Mouse (Mus musculus) hindbrain, embryonic 10.5 days (tissue): Measurements from ENCODE around the gene Fbxo31. TPM values are rescaled to one million over a fixed set of nuclear protein-coding genes. Genes with fewer than 3 reads are reported as not detected.

ENCODE experiments used
- DNase-seq: peaks from one replicate; pipeline ENCODE4 v3.0.0-alpha.2; 2017; ENCODE audit warnings: low spot score
- H3K27ac ChIP-seq: fragments of 300-500 bp; sonication (generic); 2 replicates; pipeline ENCODE4 v1.5.1; 2016; ENCODE audit warnings: mild to moderate bottlenecking, moderate library complexity
- H3K27me3 ChIP-seq: fragments of 300-500 bp; sonication (generic); 2 replicates; pipeline ENCODE4 v1.6.1; 2016; ENCODE audit warnings: mild to moderate bottlenecking; ENCODE audit not compliant: poor library complexity, insufficient read depth, severe bottlenecking
- H3K36me3 ChIP-seq: fragments of 300-500 bp; sonication (generic); 2 replicates; pipeline ENCODE4 v1.6.1; 2016; ENCODE audit warnings: mild to moderate bottlenecking, moderate library complexity
- H3K4me1 ChIP-seq: fragments of 300-500 bp; sonication (generic); replicated peaks from 2 replicates; pipeline ENCODE4 v1.6.1; 2016; ENCODE audit warnings: mild to moderate bottlenecking
- H3K4me3 ChIP-seq: fragments of 300-500 bp; sonication (generic); 2 replicates; pipeline ENCODE4 v1.5.1; 2016; ENCODE audit warnings: mild to moderate bottlenecking, moderate library complexity
- H3K9me3 ChIP-seq: fragments of 300-500 bp; sonication (generic); 2 replicates; pipeline ENCODE4 v1.6.1; 2016; ENCODE audit warnings: mild to moderate bottlenecking, moderate library complexity
- WGBS: fragments of 180-500 bp; shearing (Covaris S2); methylation state at CpG from one replicate; pipeline ENCODE4 v1.1.7; 2016; 5-methylcytosine and 5-hydroxymethylcytosine counted together
- polyA plus RNA-seq: library from polyadenylated mRNA; unstranded; fragments of >200 nt; fragmentation: Nextera tagmentation; extraction: Ambion mirVana; gene quantifications from 2 replicates; pipeline ENCODE4 v1.2.1, GENCODE M21; 2016

Gene Fbxo31
- polyA plus RNA-seq, 1 experiment from 2014 or later: 18.8 TPM

DNA sequence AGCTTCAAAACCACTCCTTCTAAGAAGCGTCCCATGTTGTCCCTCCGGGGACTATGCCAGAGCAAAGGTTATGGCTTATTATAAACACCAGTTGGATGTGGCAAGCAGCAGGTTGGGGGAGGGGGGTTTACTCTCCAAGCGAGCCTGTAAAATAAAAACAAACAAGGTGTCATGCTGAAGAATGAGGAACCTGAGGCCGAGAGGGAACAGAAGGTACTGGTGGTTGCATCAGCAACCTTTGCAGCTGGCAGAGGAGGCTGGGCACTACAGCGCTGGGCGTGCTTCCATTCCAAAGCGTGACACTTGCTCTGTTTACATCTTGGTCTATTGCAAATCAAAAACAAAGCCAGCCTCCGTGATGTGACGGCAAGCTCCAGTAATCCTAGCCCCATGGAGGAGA is 1.9 kb upstream of the Fbxo31 start:
- 43% methylated on average over 9 of the region's 9 CpGs for WGBS
- Histone ChIP-seq H3K4me3 (no peak overlapping the region), H3K27ac (no peak overlapping the region), H3K27me3 (no peaks in the 10 kb centered on the region), H3K4me1 (peaks cover 55% of the 10 kb centered on the region), H3K36me3 (no peaks in the 10 kb centered on the region), H3K9me3 (no peaks in the 10 kb centered on the region)
- DNase-seq: no peak

DNA sequence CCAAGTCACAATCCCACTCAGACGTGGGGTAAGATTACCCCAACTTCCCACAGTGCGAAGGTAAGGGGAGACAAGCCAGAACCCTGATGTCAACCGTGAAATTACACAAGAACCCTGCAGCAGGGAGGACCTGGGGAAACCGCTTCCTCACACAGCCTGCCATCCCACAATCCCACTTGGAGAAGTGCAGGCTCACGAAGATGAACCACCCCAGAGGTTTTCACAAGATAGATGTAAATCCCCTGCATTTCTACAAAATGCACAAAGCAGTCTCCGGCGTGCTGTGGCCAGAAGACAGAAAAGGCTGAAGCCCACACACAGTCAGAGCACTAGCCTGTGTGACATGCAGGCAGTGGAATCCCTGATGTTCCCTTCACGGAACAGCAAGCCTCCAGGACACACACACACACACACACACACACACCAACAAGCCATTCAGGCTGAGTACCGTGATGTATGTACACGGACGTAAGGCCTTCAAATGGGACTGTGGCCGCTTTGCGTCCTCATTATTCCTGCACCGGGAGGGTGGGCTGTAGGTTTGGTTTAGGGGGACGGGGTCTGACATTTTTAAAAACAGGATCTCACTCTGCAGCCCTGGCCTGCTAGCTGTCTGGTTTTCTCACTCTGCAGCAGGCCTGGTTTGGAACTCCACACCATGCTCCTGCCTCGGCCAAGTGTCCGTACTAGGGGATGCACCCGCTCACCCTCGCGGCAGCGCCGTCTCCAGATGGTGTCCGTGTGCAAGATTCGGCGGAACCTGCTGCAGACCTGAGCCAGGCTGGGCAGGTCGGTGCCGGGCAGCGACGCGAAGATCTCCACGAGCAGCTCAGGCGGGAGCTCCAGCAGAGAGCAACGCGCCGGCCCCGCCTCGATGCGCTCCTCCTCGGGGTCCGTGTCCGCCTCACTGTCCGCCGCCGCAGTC is 593 bp downstream of the Fbxo31 start:
- Histone ChIP-seq H3K4me1 (peaks cover 56% of the 10 kb centered on the region), H3K27ac (peak overlapping the region; percentile 89)

DNA sequence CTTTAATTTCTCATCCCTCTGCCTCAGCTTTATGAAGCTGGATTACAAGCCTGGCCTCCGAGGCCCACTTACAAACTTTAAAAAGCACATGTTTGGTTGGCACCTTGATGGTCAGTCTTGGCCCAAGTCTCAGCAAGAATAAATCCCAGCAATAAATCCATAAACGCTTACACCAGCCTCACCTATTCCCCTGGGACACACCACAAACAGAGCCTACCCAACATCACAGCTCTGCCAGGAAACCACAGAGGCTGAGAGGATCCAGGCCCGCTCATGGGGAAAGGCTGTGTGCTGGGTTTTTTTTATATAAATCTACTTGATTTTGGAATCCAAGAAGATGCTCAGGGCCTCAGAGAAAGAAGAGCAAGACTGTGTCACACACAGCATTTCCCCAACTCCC is 2.9 kb downstream of the Fbxo31 start:
- Histone ChIP-seq H3K36me3 (no peaks in the 10 kb centered on the region), H3K9me3 (no peaks in the 10 kb centered on the region), H3K4me1 (peaks cover 64% of the 10 kb centered on the region), H3K27ac (no peak overlapping the region), H3K27me3 (no peaks in the 10 kb centered on the region), H3K4me3 (no peak overlapping the region)
- WGBS: 91% methylated on average over 3 of the region's 3 CpGs
- no peak for DNase-seq

More for the DNA sequence above, 593 bp downstream of the Fbxo31 start:
- Histone ChIP-seq H3K4me3 (peak overlapping the region; percentile 87), H3K27me3 (no peaks in the 10 kb centered on the region), H3K36me3 (no peaks in the 10 kb centered on the region), H3K9me3 (no peaks in the 10 kb centered on the region)
- peak; percentile 42 for DNase-seq
- 3% methylated on average over 44 of the region's 44 CpGs for WGBS

DNA sequence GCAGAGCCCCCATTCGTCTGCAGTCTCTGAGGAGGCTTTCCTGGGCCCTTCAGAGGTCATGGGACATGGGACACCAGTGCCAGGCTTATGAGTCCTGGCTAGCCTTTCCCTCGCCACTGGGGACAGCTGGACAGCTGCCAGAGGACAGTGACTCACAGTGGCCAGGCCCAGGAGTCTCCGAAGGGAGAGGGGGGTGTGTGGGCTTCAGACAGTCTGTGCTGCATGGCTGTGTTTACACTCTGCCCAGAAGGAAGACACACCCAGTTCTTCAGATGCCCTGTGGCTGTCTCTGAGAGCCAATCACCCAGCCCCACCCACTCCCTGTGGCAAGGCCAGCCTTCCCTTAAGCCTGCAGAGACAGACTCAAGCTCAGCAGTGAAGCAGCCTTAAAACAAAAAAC is 5.3 kb downstream of the Fbxo31 start:
- H3K27ac ChIP-seq: no peak overlapping the region
- 63% methylated on average over 3 of the region's 3 CpGs for WGBS
- peaks cover 51% of the 10 kb centered on the region for H3K4me1 ChIP-seq
- no peaks in the 10 kb centered on the region for H3K9me3 ChIP-seq
- no peaks in the 10 kb centered on the region for H3K27me3 ChIP-seq
- no peak overlapping the region for H3K4me3 ChIP-seq
- no peaks in the 10 kb centered on the region for H3K36me3 ChIP-seq
- DNase-seq: no peak

DNA sequence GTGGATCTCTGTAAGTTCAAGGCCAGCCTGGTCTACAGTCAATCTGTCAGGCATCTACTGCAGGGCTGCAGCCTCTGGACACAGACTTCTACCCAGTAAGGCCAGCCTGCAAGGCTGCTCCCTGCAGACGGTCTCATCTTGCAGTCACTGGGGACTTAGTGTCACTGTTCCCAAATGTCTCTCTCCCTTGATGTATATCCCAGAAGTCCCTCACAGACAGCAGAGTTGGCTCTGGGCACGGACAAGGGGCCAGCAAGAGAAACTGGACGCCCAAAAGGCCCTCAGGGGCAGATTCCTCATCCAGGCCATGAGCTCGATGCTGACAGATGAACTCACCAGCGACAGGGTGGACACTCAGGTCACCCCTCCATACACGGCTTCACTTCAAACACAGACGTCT is 6.5 kb downstream of the Fbxo31 start:
- Histone ChIP-seq H3K4me3 (no peak overlapping the region), H3K9me3 (no peaks in the 10 kb centered on the region), H3K36me3 (no peaks in the 10 kb centered on the region), H3K4me1 (peaks cover 50% of the 10 kb centered on the region), H3K27ac (no peak overlapping the region), H3K27me3 (no peaks in the 10 kb centered on the region)
- WGBS: 75% methylated on average over 7 of the region's 7 CpGs
- no peak for DNase-seq

DNA sequence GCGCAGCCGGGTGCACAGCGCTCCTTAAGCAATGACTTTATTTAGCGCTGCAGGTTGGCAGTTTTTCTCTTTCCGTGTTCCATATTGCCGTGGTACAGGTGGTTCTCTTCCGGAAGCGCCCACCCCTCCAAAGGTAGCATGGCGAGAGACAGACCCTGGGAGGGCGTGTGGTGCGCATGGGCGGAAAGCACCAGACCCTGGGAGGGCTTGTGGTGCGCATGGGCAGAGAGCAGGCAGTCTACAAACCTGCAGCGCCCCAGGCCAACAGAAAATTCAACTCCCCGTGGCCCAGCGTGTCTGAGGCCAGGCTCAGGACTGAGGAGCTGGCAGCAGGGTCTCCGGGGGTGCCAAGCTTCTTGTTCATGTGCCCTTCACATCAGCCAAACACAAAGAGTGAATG is 7.8 kb downstream of the Fbxo31 start:
- DNase-seq: no peak
- no peaks in the 10 kb centered on the region for H3K36me3 ChIP-seq
- no peak overlapping the region for H3K27ac ChIP-seq
- peaks cover 49% of the 10 kb centered on the region for H3K4me1 ChIP-seq
- no peaks in the 10 kb centered on the region for H3K9me3 ChIP-seq
- no peak overlapping the region for H3K4me3 ChIP-seq
- no peaks in the 10 kb centered on the region for H3K27me3 ChIP-seq
- 83% methylated on average over 17 of the region's 17 CpGs for WGBS

GRCm38 (mm10) chr8:121570335-121570734 is 8.3 kb downstream of the Fbxo31 start:
- no peak for DNase-seq
- WGBS: 83% methylated on average over 21 of the region's 21 CpGs
- H3K4me1 ChIP-seq: peaks cover 54% of the 10 kb centered on the region
- H3K36me3 ChIP-seq: 0 out of 2 replicates have a peak, but pooled peaks cover 4% of the 10 kb centered on the region
- H3K27me3 ChIP-seq: no peaks in the 10 kb centered on the region
- H3K9me3 ChIP-seq: no peaks in the 10 kb centered on the region
- no peak overlapping the region for H3K4me3 ChIP-seq
- no peak overlapping the region for H3K27ac ChIP-seq

DNA sequence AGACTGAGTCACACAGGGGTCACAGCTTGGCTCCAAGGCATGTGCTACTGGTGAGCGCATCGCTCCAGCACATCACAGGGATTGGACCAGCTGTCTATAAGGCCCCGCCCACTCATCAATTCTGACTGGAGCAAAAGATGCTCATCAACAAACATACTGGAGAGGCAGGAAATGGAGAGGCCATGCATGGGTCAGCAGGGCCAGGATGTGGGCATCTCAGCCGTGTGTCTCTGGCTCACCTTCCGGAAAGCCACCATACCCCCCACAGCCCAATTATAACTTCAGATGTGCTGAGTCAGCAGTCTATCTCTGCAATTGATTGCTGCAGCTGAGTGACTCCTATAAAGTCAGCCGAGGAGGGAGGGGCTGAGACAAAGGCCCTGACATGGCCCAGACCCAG is 10.3 kb downstream of the Fbxo31 start:
- no peaks in the 10 kb centered on the region for H3K9me3 ChIP-seq
- DNase-seq: no peak
- peaks cover 68% of the 10 kb centered on the region for H3K4me1 ChIP-seq
- H3K27ac ChIP-seq: peak overlapping the region; percentile 51; the same call in 1 of the 2 replicates
- no peak overlapping the region for H3K4me3 ChIP-seq
- no peaks in the 10 kb centered on the region for H3K27me3 ChIP-seq
- WGBS: 72% methylated on average over 6 of the region's 6 CpGs
- H3K36me3 ChIP-seq: peaks cover 18% of the 10 kb centered on the region

DNA sequence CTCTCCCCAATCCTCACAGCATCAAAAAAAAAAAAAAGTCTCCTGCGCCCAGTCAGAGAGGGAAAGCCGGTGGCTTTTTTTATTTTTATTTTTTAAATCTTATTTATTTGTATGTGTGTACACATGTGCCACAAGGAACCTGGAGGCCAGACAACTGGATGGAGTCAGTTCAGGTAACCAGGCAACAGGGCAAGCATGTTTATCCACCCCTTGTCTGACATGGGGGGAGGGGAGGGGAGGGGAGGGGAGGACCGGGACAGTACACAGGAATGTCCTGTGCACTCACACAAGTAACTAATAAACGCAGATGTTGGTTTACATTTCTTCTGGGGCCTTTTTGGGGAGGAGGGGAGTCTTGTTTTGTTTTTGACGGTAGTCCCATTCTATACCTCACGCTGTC is 14.9 kb downstream of the Fbxo31 start:
- WGBS: 64% methylated on average over 6 of the region's 6 CpGs
- Histone ChIP-seq H3K27me3 (no peaks in the 10 kb centered on the region), H3K4me3 (no peak overlapping the region), H3K36me3 (peaks cover 46% of the 10 kb centered on the region), H3K9me3 (no peaks in the 10 kb centered on the region), H3K27ac (peak overlapping the region; percentile 66; the same call in 1 of the 2 replicates), H3K4me1 (peaks cover 70% of the 10 kb centered on the region)
- no peak for DNase-seq

GRCm38 (mm10) chr8:121562941-121563351 is 15.7 kb downstream of the Fbxo31 start:
- peaks cover 54% of the 10 kb centered on the region for H3K36me3 ChIP-seq
- no peak overlapping the region for H3K4me3 ChIP-seq
- peak overlapping the region; percentile 66 for H3K27ac ChIP-seq
- H3K9me3 ChIP-seq: no peaks in the 10 kb centered on the region
- peaks cover 62% of the 10 kb centered on the region for H3K4me1 ChIP-seq
- no peaks in the 10 kb centered on the region for H3K27me3 ChIP-seq
- 83% methylated on average over 9 of the region's 9 CpGs for WGBS
- no peak for DNase-seq

DNA sequence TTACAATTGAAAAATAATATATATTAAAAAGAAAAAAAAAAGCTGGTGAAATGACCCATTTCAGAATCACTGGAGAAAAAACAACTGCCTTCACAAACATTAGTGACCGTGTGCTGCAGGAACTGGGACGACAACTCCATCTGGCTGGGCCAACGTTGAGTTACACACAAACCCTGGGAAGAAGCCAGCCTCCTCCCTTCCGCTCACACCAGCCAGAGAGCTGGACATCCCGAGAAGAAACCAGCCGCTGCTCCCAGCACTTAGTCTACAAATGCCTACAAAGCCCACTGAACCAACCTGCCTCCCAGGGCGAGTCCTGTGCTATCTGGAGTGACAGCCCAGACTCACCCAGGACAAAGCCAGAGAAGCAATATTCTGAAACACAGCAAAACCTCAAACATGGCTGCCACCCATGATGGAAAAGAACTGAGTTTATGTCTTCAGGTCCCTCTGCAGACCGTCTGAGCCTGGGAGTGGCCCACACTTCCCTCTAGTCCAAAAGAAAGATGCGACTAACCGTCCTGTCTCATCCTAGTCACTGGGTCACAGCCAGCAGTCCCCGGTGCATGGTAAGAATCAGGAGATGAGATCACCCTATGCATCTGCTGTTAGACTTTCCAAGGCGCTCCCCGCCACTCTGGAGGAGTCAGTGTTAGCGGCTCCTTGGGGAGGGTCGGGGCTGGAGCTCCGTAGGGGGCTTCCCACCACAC is 16.8 kb downstream of the Fbxo31 start:
- no peak for DNase-seq
- peaks cover 59% of the 10 kb centered on the region for H3K36me3 ChIP-seq
- no peaks in the 10 kb centered on the region for H3K9me3 ChIP-seq
- peak overlapping the region; percentile 66 for H3K27ac ChIP-seq
- no peaks in the 10 kb centered on the region for H3K27me3 ChIP-seq
- H3K4me3 ChIP-seq: no peak overlapping the region
- WGBS: 87% methylated on average over 16 of the region's 16 CpGs
- peaks cover 53% of the 10 kb centered on the region for H3K4me1 ChIP-seq

DNA sequence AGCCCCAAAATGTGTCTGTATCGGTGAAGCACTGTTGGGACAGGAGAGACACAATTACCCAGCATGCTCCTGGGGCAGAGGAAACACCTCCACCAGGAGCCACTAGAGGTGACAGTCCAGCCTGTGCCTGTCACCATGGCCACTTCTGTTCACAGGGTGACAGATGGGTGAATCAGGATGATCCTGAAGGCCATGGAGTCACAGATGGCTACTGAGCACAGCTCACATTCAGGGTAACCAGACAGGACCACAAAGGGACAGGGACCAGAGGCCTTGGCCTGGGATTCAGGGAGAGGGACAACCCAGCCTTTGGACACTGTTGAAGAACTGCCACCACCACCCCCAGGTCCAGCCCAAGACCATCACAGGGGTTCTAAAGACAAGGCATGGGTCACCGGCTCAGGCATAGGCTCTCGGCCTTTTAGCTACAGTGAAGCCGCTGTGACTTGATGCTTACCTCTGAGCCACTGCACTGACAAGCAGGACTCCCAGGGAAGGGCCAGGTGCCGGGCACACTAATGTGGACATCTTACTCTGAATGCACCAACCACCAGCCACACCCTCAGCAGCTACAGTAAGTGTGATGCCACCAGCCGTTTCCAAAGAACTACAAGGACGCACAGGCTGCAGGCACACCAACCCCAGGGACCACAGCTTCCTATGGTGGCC is 18.0 kb downstream of the Fbxo31 start:
- no peaks in the 10 kb centered on the region for H3K9me3 ChIP-seq
- WGBS: 91% methylated on average over 7 of the region's 7 CpGs
- H3K27me3 ChIP-seq: no peaks in the 10 kb centered on the region
- no peak for DNase-seq
- peaks cover 41% of the 10 kb centered on the region for H3K4me1 ChIP-seq
- H3K27ac ChIP-seq: no peak overlapping the region
- no peak overlapping the region for H3K4me3 ChIP-seq
- peaks cover 68% of the 10 kb centered on the region for H3K36me3 ChIP-seq
